Mouse (Mus musculus) kidney, embryonic 15.5 days (tissue): ENCODE measurements around the gene Mepce. TPM values are rescaled to one million over a fixed set of nuclear protein-coding genes. Genes with fewer than 3 reads are reported as not detected.

ENCODE experiments used
- ATAC-seq: fragments of 200-750 bp; cut with Nextera tagmentation; replicated peaks from 2 replicates; pipeline ENCODE4 v1.8.0; 2017; ENCODE audit warnings: moderate TSS enrichment; ENCODE audit not compliant: low FRiP score
- H3K27ac ChIP-seq: fragments of 300-500 bp; sonication (generic); 2 replicates; pipeline ENCODE4 v1.5.1; 2015; ENCODE audit warnings: mild to moderate bottlenecking, inconsistent platforms
- H3K27me3 ChIP-seq: fragments of 300-500 bp; sonication (generic); 2 replicates; pipeline ENCODE4 v1.6.1; 2015; ENCODE audit warnings: inconsistent platforms
- H3K36me3 ChIP-seq: fragments of 300-500 bp; sonication (generic); 2 replicates; pipeline ENCODE4 v1.6.1; 2015; ENCODE audit warnings: inconsistent platforms
- H3K4me1 ChIP-seq: fragments of 300-500 bp; sonication (generic); 2 replicates; pipeline ENCODE4 v1.6.1; 2015; ENCODE audit warnings: inconsistent platforms
- H3K4me2 ChIP-seq: fragments of 300-500 bp; sonication (generic); 2 replicates; pipeline ENCODE4 v1.6.1; 2015; ENCODE audit warnings: moderate library complexity, mild to moderate bottlenecking, inconsistent platforms
- H3K4me3 ChIP-seq: fragments of 300-500 bp; sonication (generic); replicated peaks from 2 replicates; pipeline ENCODE4 v1.5.1; 2015; ENCODE audit warnings: mild to moderate bottlenecking, inconsistent platforms
- H3K9ac ChIP-seq: fragments of 300-500 bp; sonication (generic); 2 replicates; pipeline ENCODE4 v1.6.1; 2015; ENCODE audit warnings: mild to moderate bottlenecking, inconsistent platforms
- H3K9me3 ChIP-seq: fragments of 300-500 bp; sonication (generic); replicated peaks from 2 replicates; pipeline ENCODE4 v1.6.1; 2016; ENCODE audit warnings: inconsistent platforms
- WGBS: fragments of 180-500 bp; shearing (Covaris S2); methylation state at CpG from one replicate; pipeline ENCODE4 v1.1.7; 2015; ENCODE audit warnings: mixed read lengths; 5-methylcytosine and 5-hydroxymethylcytosine counted together
- polyA plus RNA-seq: library from polyadenylated mRNA; unstranded; fragments of >200 nt; fragmentation: Nextera tagmentation; extraction: Ambion mirVana; gene quantifications from 2 replicates; pipeline ENCODE4 v1.2.1, GENCODE M21; 2015

Mepce gene
- polyA plus RNA-seq, 1 experiment from 2014 or later: 10.4 TPM

- no peak overlapping the region for H3K9ac ChIP-seq
- no peaks in the 10 kb centered on the region for H3K4me1 ChIP-seq
- no peaks in the 10 kb centered on the region for H3K27me3 ChIP-seq
- no peak for ATAC-seq
- H3K4me2 ChIP-seq: no peak overlapping the region
- no peaks in the 10 kb centered on the region for H3K36me3 ChIP-seq
- no peak overlapping the region for H3K27ac ChIP-seq
- no peaks in the 10 kb centered on the region for H3K9me3 ChIP-seq
- no peak overlapping the region for H3K4me3 ChIP-seq
- WGBS: 88% methylated on average over 6 of the region's 6 CpGs
Measured at GRCm38 (mm10) chr5:137823455-137824045, 36.1 kb upstream of the Mepce start.

- Histone ChIP-seq H3K4me1 (no peaks in the 10 kb centered on the region), H3K27ac (no peak overlapping the region)
- WGBS: 81% methylated on average over 1 of the region's 1 CpGs
Measured at GRCm38 (mm10) chr5:137822602-137823001, 35.1 kb upstream of the Mepce start.

GRCm38 (mm10) chr5:137822126-137822525 is 34.7 kb upstream of the Mepce start:
- H3K4me2 ChIP-seq: no peak overlapping the region
- H3K9ac ChIP-seq: no peak overlapping the region
- no peak for ATAC-seq
- no peak overlapping the region for H3K27ac ChIP-seq
- H3K36me3 ChIP-seq: no peaks in the 10 kb centered on the region
- no peaks in the 10 kb centered on the region for H3K9me3 ChIP-seq
- no peak overlapping the region for H3K4me3 ChIP-seq
- 72% methylated on average over 4 of the region's 4 CpGs for WGBS
- H3K27me3 ChIP-seq: no peaks in the 10 kb centered on the region
- no peaks in the 10 kb centered on the region for H3K4me1 ChIP-seq

More at GRCm38 (mm10) chr5:137822602-137823001, 35.1 kb upstream of the Mepce start:
- Histone ChIP-seq H3K27me3 (no peaks in the 10 kb centered on the region), H3K36me3 (no peaks in the 10 kb centered on the region), H3K4me3 (no peak overlapping the region), H3K4me2 (no peak overlapping the region), H3K9me3 (no peaks in the 10 kb centered on the region), H3K9ac (no peak overlapping the region)
- ATAC-seq: no peak

- no peaks in the 10 kb centered on the region for H3K4me1 ChIP-seq
- H3K36me3 ChIP-seq: no peaks in the 10 kb centered on the region
- H3K27me3 ChIP-seq: no peaks in the 10 kb centered on the region
- ATAC-seq: no peak
- no peak overlapping the region for H3K4me3 ChIP-seq
- H3K27ac ChIP-seq: no peak overlapping the region
- no peaks in the 10 kb centered on the region for H3K9me3 ChIP-seq
- H3K9ac ChIP-seq: no peak overlapping the region
- 72% methylated on average over 4 of the region's 4 CpGs for WGBS
- no peak overlapping the region for H3K4me2 ChIP-seq
Measured at GRCm38 (mm10) chr5:137817466-137818222, 30.2 kb upstream of the Mepce start.

GRCm38 (mm10) chr5:137808316-137808715 is 20.9 kb upstream of the Mepce start:
- Histone ChIP-seq H3K36me3 (0 out of 2 replicates have a peak, but pooled peaks cover 6% of the 10 kb centered on the region), H3K4me1 (no peaks in the 10 kb centered on the region), H3K27me3 (no peaks in the 10 kb centered on the region), H3K27ac (no peak overlapping the region), H3K9me3 (no peaks in the 10 kb centered on the region), H3K4me3 (no peak overlapping the region), H3K9ac (no peak overlapping the region), H3K4me2 (no peak overlapping the region)
- 89% methylated on average over 5 of the region's 5 CpGs for WGBS
- no peak for ATAC-seq

- 82% methylated on average over 1 of the region's 1 CpGs for WGBS
- Histone ChIP-seq H3K4me1 (no peaks in the 10 kb centered on the region), H3K4me2 (no peak overlapping the region), H3K9ac (no peak overlapping the region), H3K27me3 (no peaks in the 10 kb centered on the region), H3K27ac (no peak overlapping the region), H3K4me3 (no peak overlapping the region), H3K9me3 (no peaks in the 10 kb centered on the region), H3K36me3 (no peaks in the 10 kb centered on the region)
- no peak for ATAC-seq
Measured at GRCm38 (mm10) chr5:137806158-137806557, 18.7 kb upstream of the Mepce start.

- ATAC-seq: no peak
- Histone ChIP-seq H3K4me2 (no peak overlapping the region), H3K4me3 (no peak overlapping the region), H3K9me3 (no peaks in the 10 kb centered on the region), H3K4me1 (no peaks in the 10 kb centered on the region), H3K27ac (no peak overlapping the region), H3K9ac (no peak overlapping the region), H3K36me3 (no peaks in the 10 kb centered on the region), H3K27me3 (no peaks in the 10 kb centered on the region)
- WGBS: 82% methylated on average over 3 of the region's 3 CpGs
Measured at GRCm38 (mm10) chr5:137800917-137801316, 13.5 kb upstream of the Mepce start.

GRCm38 (mm10) chr5:137796606-137797005 is 9.2 kb upstream of the Mepce start:
- Histone ChIP-seq H3K4me3 (no peak overlapping the region), H3K27ac (no peak overlapping the region), H3K9ac (no peak overlapping the region), H3K36me3 (no peaks in the 10 kb centered on the region), H3K4me2 (no peak overlapping the region), H3K27me3 (no peaks in the 10 kb centered on the region), H3K9me3 (no peaks in the 10 kb centered on the region), H3K4me1 (no peaks in the 10 kb centered on the region)
- 69% methylated on average over 3 of the region's 3 CpGs for WGBS
- ATAC-seq: no peak

- no peak overlapping the region for H3K4me2 ChIP-seq
- ATAC-seq: no peak
Measured at GRCm38 (mm10) chr5:137791553-137791952, 4.1 kb upstream of the Mepce start.

GRCm38 (mm10) chr5:137788946-137789531 is 1.6 kb upstream of the Mepce start:
- Histone ChIP-seq H3K9ac (no peak overlapping the region), H3K36me3 (peaks cover 9% of the 10 kb centered on the region), H3K9me3 (no peaks in the 10 kb centered on the region), H3K4me2 (no peak overlapping the region), H3K4me3 (no peak overlapping the region), H3K27ac (no peak overlapping the region), H3K4me1 (peaks cover 21% of the 10 kb centered on the region), H3K27me3 (no peaks in the 10 kb centered on the region)
- WGBS: 97% methylated on average over 2 of the region's 2 CpGs
- ATAC-seq: no peak

More at GRCm38 (mm10) chr5:137791553-137791952, 4.1 kb upstream of the Mepce start:
- H3K27ac ChIP-seq: no peak overlapping the region
- no peaks in the 10 kb centered on the region for H3K27me3 ChIP-seq
- H3K9ac ChIP-seq: no peak overlapping the region
- no peaks in the 10 kb centered on the region for H3K9me3 ChIP-seq
- H3K4me1 ChIP-seq: peaks cover 7% of the 10 kb centered on the region
- H3K36me3 ChIP-seq: no peaks in the 10 kb centered on the region
- H3K4me3 ChIP-seq: no peak overlapping the region

GRCm38 (mm10) chr5:137788171-137788570 is 716 bp upstream of the Mepce start:
- peaks cover 30% of the 10 kb centered on the region for H3K4me1 ChIP-seq
- H3K27ac ChIP-seq: peak overlapping the region; percentile 97; the same call in 1 of the 2 replicates
- peak overlapping the region; percentile 92 for H3K4me3 ChIP-seq
- 0 out of 2 replicates have a peak overlapping the region, but pooled peaks have one; percentile 5 for H3K9ac ChIP-seq
- no peaks in the 10 kb centered on the region for H3K27me3 ChIP-seq
- no peaks in the 10 kb centered on the region for H3K9me3 ChIP-seq
- peak overlapping the region; percentile 90 for H3K4me2 ChIP-seq
- H3K36me3 ChIP-seq: peaks cover 18% of the 10 kb centered on the region
- ATAC-seq: no peak
- WGBS: 72% methylated on average over 24 of the region's 24 CpGs
